Mouse (Mus musculus): ENCODE measurements at regions not wholly inside any gene's neighbourhood (a gene's known extent, or its start where the extent isn't known, plus 50 kb on each side); places are given as distances from the start of the nearest gene placed in this dataset.

DNA sequence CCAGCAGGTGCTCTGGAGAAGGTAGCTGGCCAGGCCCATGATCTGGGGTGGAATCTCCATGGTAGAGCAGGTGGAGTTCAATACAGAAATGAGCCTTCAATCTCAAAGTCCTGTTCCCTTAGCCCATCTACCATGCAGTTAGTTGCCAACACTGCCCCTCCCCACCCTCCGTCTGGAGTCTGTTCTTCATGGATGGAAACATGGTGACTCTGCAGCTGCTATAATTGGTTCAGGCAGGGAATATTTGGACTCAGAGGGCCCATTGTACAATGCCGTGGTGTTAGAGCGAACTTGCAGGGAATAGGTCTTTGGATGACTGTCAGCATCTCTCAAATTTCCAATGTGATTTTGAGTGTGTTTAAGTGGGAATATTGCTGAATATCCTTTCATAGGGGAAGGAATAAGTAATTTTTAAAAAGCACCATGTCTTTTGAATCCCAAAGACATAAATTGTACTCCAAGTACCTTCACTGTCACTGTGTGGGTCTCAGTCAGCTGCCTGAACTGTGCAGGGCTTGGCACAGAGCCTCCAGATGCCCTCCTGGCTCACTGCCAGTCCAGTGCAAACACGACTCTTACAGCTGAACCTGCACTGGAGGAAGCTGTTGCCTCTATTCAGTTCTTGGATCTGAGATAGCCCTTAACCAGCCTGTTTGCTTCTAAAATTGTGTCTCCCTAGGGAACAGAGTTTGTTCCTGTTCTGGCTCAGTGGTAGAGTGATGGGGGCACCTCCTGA, 162.8 kb upstream of the Eef2kmt start:
- 69% methylated on average over 4 of the region's 4 CpGs for WGBS
- DNase-seq (ENCODE audit: low read depth in 1 of 2, low spot score in 2 of 2) = no peak

GRCm38 (mm10) chr16:5415310-5415709, 159.5 kb upstream of the Eef2kmt start:
- DNase-seq (ENCODE audit: low read depth in 1 of 2, low spot score in 2 of 2) = no peak
- 65% methylated on average over 4 of the region's 4 CpGs for WGBS

More for the DNA sequence above, 162.8 kb upstream of the Eef2kmt start:
- Histone ChIP-seq H3K4me1 (ENCODE audit: control insufficient read depth, insufficient read depth, insufficient read length) (no peaks in the 10 kb centered on the region), H3K27ac (ENCODE audit: insufficient read depth, low read length) (no peak overlapping the region), H3K36me3 (ENCODE audit: control insufficient read depth, insufficient read depth, low read length) (no peaks in the 10 kb centered on the region), H3K27me3 (ENCODE audit: control insufficient read depth, insufficient read depth, low read length) (no peaks in the 10 kb centered on the region), H3K4me3 (ENCODE audit: extremely low read depth, insufficient read depth, insufficient read length) (no peak overlapping the region)
- TF ChIP-seq CTCF (IDR thresholded peaks at IDR 0.05; ENCODE audit: extremely low read depth, insufficient read depth, insufficient read length, insufficient replicate concordance) = no peak
- TF ChIP-seq POLR2A (IDR thresholded peaks at IDR 0.05; ENCODE audit: low read depth, low read length) = no peak

GRCm38 (mm10) chr16:5411819-5412385, 156.1 kb upstream of the Eef2kmt start:
- Histone ChIP-seq H3K27ac (ENCODE audit: insufficient read depth, low read length) (no peak overlapping the region), H3K36me3 (ENCODE audit: control insufficient read depth, insufficient read depth, low read length) (no peaks in the 10 kb centered on the region), H3K4me3 (ENCODE audit: extremely low read depth, insufficient read depth, insufficient read length) (no peak overlapping the region), H3K4me1 (ENCODE audit: control insufficient read depth, insufficient read depth, insufficient read length) (no peaks in the 10 kb centered on the region), H3K27me3 (ENCODE audit: control insufficient read depth, insufficient read depth, low read length) (no peaks in the 10 kb centered on the region)
- TF ChIP-seq CTCF (IDR thresholded peaks at IDR 0.05; ENCODE audit: extremely low read depth, insufficient read depth, insufficient read length, insufficient replicate concordance) (no peak), POLR2A (IDR thresholded peaks at IDR 0.05; ENCODE audit: low read depth, low read length) (no peak)
- no peak for DNase-seq (ENCODE audit: low read depth in 1 of 2, low spot score in 2 of 2)
- WGBS = 53% methylated on average over 5 of the region's 5 CpGs

More at GRCm38 (mm10) chr16:5415310-5415709, 159.5 kb upstream of the Eef2kmt start:
- Histone ChIP-seq H3K27ac (ENCODE audit: insufficient read depth, low read length) (no peak overlapping the region), H3K36me3 (ENCODE audit: control insufficient read depth, insufficient read depth, low read length) (no peaks in the 10 kb centered on the region), H3K27me3 (ENCODE audit: control insufficient read depth, insufficient read depth, low read length) (no peaks in the 10 kb centered on the region), H3K4me1 (ENCODE audit: control insufficient read depth, insufficient read depth, insufficient read length) (no peaks in the 10 kb centered on the region), H3K4me3 (ENCODE audit: extremely low read depth, insufficient read depth, insufficient read length) (no peak overlapping the region)
- TF ChIP-seq CTCF (IDR thresholded peaks at IDR 0.05; ENCODE audit: extremely low read depth, insufficient read depth, insufficient read length, insufficient replicate concordance) (no peak), POLR2A (IDR thresholded peaks at IDR 0.05; ENCODE audit: low read depth, low read length) (no peak)

DNA sequence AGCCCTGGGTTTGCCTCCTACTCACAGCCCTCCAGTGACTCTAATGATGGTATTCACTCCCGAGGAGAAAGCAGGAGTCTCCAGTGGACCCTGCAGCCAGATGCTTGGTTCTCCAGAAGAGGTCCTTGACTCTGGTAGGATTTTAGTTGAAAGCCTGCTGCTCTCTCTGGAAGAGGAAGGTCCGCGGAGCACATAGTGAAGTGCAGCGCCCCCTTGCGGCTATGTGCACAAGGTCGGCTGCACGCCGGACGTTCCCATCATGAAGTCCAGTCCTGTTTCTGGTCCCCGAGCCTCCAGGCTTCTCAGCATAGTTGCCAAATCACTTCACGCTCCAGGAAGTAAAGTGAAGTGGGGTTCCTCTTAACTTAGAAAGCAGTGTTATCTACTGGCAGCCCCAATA, 150.9 kb upstream of the Eef2kmt start:
- peak in 1 of 2 experiments; percentile 18 for DNase-seq (ENCODE audit: low read depth in 1 of 2, low spot score in 2 of 2)
- 3% methylated on average over 11 of the region's 11 CpGs for WGBS

DNA sequence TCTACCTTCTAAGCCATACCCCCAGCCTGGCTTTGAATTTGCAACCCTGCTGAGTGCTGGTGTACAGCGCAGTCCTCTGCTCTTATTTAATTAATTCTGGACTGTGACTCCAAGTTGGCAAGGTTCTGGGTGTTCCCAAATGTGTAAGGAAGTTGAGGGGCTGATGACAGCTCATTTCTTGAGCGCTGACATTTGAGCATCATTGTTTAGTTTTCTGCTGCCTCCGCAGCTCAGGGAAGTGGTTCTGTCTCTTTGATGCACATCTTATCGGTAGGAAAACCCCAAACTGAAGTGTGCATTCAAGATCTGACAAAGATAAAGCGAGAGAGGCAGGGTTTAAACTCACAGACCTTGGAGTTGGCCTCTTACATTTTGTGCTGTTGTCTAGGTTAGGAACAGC, 137.6 kb upstream of the Eef2kmt start:
- DNase-seq (ENCODE audit: low read depth in 1 of 2, low spot score in 2 of 2) = no peak
- 63% methylated on average over 5 of the region's 5 CpGs for WGBS
- Histone ChIP-seq H3K27ac (ENCODE audit: insufficient read depth, low read length) (no peak overlapping the region), H3K27me3 (ENCODE audit: control insufficient read depth, insufficient read depth, low read length) (no peaks in the 10 kb centered on the region), H3K4me3 (ENCODE audit: extremely low read depth, insufficient read depth, insufficient read length) (no peak overlapping the region), H3K36me3 (ENCODE audit: control insufficient read depth, insufficient read depth, low read length) (no peaks in the 10 kb centered on the region), H3K4me1 (ENCODE audit: control insufficient read depth, insufficient read depth, insufficient read length) (no peaks in the 10 kb centered on the region)
- no peak for TF ChIP-seq POLR2A (IDR thresholded peaks at IDR 0.05; ENCODE audit: low read depth, low read length)
- no peak for TF ChIP-seq CTCF (IDR thresholded peaks at IDR 0.05; ENCODE audit: extremely low read depth, insufficient read depth, insufficient read length, insufficient replicate concordance)

More for the DNA sequence above, 150.9 kb upstream of the Eef2kmt start:
- Histone ChIP-seq H3K4me3 (ENCODE audit: extremely low read depth, insufficient read depth, insufficient read length) (no peak overlapping the region), H3K36me3 (ENCODE audit: control insufficient read depth, insufficient read depth, low read length) (no peaks in the 10 kb centered on the region), H3K27me3 (ENCODE audit: control insufficient read depth, insufficient read depth, low read length) (no peaks in the 10 kb centered on the region), H3K27ac (ENCODE audit: insufficient read depth, low read length) (no peak overlapping the region), H3K4me1 (ENCODE audit: control insufficient read depth, insufficient read depth, insufficient read length) (no peaks in the 10 kb centered on the region)
- TF ChIP-seq CTCF (IDR thresholded peaks at IDR 0.05; ENCODE audit: extremely low read depth, insufficient read depth, insufficient read length, insufficient replicate concordance) (peak; percentile 67; the same call in 1 of the 2 replicates), POLR2A (IDR thresholded peaks at IDR 0.05; ENCODE audit: low read depth, low read length) (no peak)

DNA sequence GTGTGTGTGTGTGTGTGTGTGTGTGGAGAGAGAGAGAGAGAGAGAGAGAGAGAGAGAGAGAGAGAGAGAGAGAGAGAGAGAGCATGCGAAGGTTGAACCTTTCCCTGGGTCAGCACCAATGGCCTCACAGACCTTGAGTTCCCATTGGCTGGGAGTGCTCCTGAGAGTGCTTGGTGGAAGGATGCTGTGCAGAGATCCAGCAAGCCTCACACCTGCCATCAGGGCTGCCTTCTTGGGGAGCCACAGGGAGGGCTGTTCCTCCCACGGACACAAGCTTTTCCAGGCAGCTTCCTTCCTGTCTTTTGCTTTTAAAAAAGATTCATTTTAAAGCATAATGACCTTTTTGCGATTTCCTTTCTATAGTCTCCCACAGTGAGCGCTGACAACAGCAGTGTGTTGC, 127.1 kb upstream of the Eef2kmt start:
- H3K36me3 ChIP-seq (ENCODE audit: control insufficient read depth, insufficient read depth, low read length) = no peaks in the 10 kb centered on the region
- H3K27ac ChIP-seq (ENCODE audit: insufficient read depth, low read length) = no peak overlapping the region
- H3K4me1 ChIP-seq (ENCODE audit: control insufficient read depth, insufficient read depth, insufficient read length) = no peaks in the 10 kb centered on the region
- no peak overlapping the region for H3K4me3 ChIP-seq (ENCODE audit: extremely low read depth, insufficient read depth, insufficient read length)
- no peaks in the 10 kb centered on the region for H3K27me3 ChIP-seq (ENCODE audit: control insufficient read depth, insufficient read depth, low read length)
- no peak for DNase-seq (ENCODE audit: low read depth in 1 of 2, low spot score in 2 of 2)
- 44% methylated on average over 4 of the region's 4 CpGs for WGBS
- no peak for TF ChIP-seq POLR2A (IDR thresholded peaks at IDR 0.05; ENCODE audit: low read depth, low read length)

Measured in spleen, adult 2 months (tissue).